Mouse (Mus musculus): ENCODE results near the gene Ano8.
"Not testable (repeated sequence)": the region's sequence is repeated elsewhere in the genome, so short reads cannot be mapped to it uniquely, and the experiment has no call there.

Gene Ano8

DNA sequence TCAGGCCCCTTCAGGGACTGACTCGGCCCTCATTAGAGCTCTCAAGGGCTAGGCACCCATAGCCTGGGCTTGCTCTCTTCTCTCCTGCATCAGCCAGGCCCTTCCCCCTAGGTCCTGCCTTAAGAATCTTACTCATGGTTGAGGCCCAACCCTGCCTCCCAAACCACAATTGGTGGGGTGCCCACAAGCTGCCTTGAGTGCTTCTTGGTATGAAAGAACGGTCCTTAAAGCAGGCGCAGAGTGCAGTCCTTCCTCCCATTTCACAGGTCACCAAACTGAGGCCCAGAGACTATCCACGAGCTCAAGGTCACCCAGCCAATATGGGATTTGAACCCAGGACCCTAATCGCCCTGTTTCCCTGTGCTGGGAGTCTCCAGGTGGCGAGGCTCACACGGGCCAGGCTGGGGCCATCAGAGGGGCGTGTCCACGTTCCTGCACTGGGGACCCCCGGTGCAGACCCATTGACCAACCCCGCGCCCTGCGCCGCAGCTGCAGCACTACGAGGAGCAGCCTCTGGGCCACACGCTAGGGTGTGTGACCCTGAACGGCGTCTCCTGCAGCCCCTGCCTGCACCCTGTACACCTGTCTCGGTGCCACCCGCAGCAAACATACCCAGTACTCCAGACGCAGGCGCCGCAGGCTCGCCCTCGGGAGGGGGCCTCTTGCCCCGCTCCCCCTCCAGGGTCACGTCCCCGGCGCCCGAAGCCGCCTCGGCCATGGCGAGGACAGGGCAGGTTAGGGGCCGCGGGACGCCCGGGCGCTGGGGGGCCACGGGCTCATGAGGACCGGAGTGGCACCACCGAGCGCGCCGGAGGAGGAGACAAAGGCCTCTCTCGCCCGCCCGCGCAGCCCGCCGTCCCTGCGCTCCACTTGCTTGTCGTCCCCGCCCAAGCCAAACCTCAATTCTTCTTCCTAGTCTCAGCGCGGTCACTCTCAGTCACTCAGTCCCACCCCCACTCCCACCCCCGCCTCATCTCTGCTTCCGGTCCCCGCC, at the start of gene Ano8:
Gene Ano8 (minus strand): TSS at position 822 of the 994 bp plus-strand sequence.
- DNase-seq (ENCODE audit: low spot score in 2 of 2), result peak; percentile 73 to 84

DNA sequence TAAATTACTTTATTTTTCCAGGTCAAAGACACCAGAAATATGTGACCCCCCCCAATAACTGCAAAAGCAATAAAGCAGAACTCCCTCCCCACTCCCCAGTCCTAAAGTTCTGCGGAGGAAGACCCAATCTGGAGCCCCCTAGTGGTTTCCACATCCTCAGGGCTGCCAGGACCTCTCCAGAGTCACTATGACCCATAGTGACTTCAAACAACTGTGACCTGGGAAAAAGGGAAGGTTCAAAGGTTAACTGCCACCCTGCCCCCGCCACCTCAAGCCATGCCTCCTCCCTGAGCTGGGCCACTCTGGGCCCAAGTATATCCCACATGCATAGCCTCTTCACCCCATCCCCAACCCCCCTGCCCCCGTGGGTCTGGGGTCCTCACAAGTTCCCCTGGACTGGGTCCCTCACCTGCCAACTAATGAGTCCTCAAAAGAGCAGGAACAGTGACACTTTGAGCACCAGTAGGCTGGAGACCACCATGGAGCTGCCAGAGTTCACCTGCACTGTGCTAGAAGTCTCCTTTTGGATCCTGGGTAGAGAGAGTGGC, 48.6 kb upstream of the Ano8 start:
- DNase-seq (ENCODE audit: low spot score in 2 of 2), result no peak

DNA sequence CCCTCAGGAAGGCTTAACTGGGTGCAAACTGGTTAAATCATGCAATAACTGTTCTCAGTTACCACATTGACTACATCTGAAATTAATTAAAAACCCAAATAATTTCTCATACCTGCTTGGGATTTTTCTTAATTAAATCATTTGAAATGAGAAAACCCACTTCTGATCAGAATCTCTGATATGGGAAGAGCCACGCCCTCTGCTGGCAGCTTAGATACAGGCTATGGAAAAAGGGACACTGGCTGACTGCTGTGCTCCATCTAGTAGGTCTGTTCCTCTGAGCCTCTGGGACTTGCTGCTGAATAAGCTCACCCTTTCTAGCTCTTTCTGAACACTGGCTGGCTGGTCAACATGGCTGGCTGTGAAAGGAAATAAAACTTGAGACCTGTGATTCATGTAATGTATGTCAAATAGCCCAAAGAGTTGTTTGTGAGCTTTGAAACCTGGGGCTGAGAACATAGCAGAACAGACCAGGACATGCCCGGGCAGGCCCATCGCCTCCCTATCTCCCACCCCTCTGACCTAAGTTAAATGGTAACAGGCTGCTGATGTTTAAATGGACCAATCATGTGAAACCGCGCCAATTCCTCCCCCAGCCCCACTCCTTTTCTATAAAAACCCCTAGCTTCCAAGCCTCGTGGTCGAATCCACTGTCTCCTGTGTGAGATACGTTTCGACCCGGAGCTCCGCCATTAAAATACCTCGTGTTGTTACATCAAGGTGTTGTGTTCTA, 45.1 kb upstream of the Ano8 start:
- not testable (repeated sequence) for DNase-seq (ENCODE audit: low spot score in 2 of 2)

DNA sequence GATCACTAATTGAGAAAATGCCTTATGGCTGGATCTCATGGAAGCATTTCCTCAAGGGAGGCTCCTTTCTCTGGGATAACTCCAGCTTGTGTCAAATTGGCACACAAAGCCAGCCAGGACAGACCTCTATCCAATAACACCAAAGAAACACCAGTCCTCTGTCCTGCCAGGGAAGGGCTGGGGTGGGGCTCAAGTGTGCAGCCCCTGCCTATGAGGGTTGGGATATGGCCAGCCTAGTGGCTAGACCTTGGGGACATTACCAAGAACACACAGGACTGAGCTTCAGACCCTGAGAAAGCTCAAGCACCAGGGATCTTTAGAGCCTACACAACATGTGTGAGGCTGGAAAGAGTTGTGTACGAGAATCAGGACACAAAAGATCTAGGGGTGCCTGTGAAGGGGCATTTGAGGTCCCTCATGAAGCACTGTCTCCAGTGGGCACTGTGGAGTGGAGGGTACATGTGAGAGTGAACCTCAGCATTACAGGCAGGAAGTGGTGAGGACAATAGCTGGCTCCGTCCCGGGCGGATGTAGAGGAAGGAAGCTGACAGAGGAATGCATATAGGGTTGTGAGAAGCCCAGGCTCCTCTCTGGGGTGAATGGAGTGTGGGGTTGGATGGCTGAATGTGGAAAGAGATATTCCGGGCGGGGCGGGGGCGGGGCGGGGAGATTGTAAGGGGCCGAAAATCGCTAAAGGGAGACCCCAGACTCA, 42.8 kb upstream of the Ano8 start:
- no peak for DNase-seq (ENCODE audit: low spot score in 2 of 2)

DNA sequence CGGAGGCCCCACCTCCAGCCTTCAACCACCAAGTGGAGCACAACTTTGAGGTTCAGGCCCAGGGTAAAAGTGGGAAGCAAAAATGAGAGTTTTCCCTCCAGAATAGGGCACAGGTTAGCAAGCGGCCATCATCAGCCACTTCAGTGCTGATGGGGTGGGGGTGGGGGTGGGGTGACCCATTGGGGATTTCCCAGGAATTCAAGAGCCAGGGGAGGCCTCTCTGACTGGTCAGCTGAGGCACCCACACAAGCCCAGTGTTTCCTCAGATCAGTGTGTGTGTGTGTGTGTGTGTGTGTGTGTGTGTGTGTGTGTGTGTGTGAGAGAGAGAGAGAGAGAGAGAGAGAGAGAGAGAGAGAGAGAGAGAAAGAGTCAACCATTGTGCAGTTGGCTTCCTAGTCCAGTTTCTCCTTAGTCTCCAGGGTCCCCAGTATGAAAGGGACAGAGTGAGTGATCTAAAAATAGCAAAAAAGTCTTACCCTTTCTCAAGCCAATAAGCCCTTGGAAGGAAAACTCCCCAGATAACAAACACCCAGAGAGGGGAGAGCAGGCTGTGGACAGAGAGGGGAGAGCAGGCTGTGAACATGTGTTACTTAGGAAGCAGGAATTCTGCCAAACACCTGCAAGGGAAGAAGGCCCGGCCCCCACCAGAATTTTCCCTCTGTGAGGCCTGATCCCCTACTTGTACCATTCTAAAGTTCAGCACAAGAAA, 41.6 kb upstream of the Ano8 start:
- no peak for DNase-seq (ENCODE audit: low spot score in 2 of 2)

DNA sequence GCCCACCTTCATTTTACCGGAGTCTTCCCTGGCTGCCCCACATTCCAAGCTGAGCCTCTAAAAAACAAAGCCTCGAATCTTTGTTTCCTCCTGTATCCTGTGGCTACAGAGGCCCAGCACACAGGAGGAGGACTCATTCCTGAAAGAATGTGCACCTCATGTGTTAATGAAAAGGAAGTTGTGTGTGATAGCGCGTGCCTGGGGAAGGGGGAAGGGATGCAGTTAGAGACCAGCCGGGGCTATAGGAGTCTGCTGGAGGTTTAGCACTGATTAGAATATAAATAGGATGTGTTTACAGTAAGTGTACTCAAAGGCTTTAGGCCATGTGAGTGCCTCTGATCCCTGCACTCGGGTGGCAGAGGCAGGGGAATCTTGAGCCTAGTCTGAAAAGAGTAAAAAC, 40.5 kb upstream of the Ano8 start:
- DNase-seq (ENCODE audit: low spot score in 2 of 2), result no peak

DNA sequence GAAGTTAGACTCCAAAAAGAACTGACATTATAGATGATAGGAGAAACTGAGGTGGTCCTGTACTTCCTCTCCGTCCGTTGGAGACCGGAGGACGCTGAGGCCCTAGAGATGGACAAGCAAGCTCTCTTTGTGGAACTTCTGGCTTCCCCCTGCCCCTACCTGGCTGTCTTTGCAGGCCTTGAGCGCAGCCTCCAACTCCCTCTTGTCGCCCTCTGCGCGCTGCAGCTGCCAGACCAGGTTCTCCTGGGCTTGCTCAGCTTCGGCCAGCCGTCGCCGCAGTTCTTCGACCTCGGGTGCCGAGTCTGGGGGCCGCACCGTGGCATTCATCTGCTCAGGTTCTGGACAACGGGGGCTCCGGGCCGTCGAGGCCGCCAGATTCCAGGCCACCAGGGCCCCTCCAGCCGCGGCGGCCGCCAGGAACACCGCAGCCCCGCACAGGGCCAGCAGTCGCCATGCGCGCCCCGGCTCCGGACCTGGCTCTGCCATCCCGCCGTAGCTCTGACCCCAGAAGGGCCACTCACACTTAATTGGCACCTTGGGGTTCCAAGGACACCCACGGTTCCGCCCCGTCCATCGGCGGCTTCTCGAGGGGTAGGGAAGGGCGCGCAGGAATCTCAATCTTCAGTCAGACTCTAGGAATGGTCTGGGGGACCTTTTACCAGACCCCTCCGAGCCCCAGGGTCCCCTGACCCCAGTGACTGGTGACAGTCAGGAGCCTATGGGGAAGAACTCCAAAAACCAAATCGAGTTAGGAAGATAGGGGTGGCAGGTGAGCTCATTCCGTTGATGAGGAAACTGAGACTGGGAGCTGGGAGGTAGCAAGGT, 39.7 kb upstream of the Ano8 start, which contains the start of gene Ccdc194:
Gene Ccdc194 (minus strand): TSS at position 486 of the 825 bp plus-strand sequence.
- no peak for DNase-seq (ENCODE audit: low spot score in 2 of 2)

DNA sequence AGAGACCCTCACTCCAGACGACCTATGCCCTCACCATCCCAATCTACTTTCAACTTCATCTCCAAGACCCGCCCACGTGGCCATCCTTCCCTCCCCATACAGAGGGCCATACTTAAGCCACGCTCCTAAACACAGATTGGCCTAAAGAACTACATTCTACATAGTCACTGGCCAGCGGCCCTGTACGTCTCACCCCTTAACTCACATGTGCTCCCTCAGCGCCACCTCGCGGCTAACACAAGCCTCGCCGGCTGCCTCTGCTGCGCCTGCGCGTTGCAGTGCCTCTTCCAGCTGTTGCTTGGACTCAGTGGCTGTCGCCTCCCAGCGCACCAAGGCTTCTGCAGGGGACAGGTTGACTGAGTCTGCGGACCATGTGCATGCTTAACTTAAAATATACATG, 35.9 kb upstream of the Ano8 start:
- DNase-seq (ENCODE audit: low spot score in 2 of 2), result peak; percentile 92 to 94

DNA sequence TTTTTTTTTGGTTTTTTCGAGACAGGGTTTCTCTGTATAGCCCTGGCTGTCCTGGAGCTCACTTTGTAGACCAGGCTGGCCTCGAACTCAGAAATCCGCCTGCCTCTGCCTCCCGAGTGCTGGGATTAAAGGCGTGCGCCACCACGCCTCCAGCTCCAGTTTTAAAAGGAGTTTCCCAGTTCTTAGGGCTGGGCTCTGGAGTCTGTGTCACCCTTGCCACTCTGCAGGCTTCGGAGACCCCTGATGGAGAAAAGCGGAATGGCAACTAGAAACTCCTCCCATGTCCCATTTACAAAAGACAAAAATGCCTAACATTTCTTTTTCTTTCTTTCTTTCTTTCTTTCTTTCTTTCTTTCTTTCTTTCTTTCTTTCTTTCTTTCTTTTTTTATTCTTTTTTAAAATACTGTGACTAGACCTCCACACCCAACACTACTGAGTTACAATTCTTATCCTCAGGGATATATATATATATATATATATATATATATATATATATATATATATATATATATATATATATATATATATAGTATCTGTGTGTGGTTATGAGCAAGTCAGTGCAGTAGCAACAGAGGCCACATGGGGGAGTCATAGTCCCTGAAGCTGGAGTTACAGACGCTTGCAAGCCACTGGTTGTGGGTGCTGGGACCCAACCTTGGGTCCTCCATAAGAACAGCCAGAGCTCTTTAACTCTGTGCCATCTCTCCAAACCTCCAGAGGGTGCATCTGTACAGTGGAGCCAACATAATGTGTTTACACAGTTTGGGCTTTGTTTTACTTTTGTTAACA, 33.5 kb upstream of the Ano8 start:
- peak in 1 of 2 experiments; percentile 52 for DNase-seq (ENCODE audit: low spot score in 2 of 2)

DNA sequence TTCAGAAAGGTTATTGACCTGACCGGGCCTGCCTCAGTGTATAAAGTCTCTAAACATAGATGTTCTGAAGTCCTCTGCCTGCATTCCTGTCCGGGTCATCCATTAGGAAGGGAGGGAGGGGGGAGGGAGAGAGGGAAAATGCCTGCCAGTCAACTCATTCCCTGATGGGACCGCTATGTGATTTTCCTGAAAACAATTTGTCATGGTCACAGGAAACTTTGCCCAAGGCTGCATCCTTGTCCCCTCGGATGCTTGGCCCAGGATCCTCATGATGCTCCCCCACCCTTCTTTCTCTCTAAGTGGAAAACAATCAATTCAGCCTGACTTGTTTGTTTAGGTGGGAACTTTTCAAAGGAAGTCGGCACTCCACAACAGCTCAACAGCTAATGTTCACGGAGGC, 31.0 kb upstream of the Ano8 start:
- no peak for DNase-seq (ENCODE audit: low spot score in 2 of 2)

DNA sequence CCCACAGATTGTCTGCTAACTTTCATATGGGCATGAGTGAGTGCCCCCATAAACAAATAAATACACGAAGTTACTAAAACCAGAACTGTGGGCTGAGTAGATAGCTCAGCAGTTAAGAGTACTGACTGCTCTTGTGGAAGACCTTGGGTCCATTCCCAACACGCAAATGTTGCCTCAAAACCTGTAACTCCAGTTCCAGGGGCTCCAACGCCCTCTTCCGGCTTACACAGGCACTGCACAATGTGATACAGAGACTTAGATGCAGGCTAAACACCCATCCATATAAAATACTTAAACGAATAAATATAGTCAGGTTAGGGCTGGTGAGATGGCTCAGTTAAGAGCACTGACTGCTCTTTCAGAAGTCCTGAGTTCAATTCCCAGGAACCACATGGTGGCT, 29.3 kb upstream of the Ano8 start:
- no peak for DNase-seq (ENCODE audit: low spot score in 2 of 2)

DNA sequence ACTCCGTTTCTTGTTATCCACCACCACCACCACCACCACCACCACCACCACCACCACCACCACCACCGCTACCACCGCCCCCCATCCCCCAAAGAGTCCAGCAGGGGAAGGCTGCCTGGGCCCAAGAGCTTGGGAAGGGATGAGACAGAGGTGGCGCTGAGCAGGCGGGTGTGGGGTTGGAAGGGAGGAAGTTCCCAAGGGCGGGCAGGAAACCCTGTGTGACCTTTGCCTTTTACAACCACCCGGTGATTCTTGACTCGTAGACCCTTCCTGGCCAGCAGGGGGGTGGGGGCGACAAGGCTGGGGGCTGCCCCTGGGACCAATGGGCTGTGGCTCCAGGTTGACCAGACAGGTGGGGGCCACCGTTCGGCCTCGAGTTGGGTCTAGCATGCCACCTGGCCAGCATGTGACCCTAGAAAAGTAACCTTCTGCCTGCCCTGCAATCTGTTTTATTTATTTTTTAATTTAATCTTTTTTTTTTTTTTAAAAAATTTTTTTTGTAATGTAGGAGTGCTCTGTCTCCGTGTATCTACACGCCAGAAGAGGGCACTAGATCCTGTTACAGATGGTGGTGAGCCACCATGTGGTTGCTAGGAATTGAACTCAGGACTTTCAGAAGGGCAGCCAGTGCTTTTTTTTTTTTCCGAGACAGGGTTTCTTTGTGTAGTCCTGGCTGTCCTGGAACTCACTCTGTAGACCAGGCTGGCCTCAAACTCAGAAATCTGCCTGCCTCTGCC, 27.4 kb upstream of the Ano8 start:
- DNase-seq (ENCODE audit: low spot score in 2 of 2), result no peak

DNA sequence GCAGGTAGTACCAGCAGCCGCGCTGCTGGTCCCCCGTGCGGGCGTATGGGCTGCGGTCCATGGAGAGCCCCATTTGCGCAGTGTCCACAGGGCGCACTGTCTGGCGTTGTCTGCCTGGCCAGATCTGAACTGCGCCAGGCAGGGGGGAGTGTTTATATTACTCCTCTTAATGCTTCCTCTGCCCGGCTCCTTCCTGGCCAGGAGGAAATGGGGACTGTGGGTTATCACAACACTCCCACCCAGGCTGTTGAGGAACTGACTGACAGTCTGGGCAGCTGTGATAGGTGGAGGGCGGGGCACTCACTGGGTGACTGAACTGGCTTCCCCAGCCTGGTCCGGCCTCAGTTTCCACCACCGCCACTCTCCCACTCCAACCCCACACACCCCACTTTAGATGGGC, 25.9 kb upstream of the Ano8 start, which contains the start of gene Plvap:
Gene Plvap (minus strand): TSS at position 109 of the 400 bp plus-strand sequence.
- no peak for DNase-seq (ENCODE audit: low spot score in 2 of 2)

DNA sequence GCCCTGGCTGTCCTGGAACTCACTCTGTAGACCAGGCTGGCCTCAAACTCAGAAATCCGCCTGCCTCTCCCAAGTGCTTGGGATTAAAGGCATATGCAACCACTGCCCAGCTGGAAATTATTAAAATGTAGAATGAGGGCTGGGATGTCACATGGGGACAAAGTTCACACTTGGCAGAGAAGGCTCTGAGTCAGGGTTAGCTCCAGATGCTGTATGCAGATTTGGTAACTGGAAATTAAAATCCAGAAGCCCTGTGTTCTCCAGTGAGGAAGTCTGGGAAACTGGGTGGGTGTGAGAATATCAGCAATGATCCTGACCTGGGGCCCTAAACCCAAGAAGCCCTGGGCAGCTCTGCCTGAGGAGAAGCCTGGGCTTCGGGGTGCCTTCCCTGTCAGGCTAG, 23.6 kb upstream of the Ano8 start:
- no peak for DNase-seq (ENCODE audit: low spot score in 2 of 2)

DNA sequence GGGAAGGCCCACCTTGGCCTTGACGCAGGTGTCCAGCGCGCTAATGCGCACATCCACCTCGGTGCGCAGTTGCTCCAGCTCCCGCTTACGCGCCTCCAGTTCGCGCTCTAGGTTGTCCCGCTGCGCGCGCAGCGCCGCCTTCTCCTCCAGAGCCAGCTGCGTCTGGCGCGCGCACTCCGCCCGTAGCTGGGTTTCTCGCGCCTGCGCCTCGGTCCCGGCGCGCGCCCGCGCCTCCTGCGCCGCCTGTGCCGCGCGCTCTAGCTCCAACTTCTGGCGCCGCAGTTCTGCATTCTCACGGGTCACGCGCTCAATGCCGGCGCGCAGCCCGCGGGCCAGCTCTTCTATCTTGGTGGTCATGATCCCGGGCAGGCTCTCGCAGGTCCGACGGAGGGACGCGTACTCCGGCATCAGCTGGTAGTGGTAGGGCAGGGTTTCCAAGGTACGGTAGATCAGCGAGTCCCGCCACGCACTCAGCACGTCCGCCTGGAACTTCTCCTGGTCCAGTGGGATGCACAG, 21.9 kb upstream of the Ano8 start:
- peak in 1 of 2 experiments; percentile 68 for DNase-seq (ENCODE audit: low spot score in 2 of 2)

DNA sequence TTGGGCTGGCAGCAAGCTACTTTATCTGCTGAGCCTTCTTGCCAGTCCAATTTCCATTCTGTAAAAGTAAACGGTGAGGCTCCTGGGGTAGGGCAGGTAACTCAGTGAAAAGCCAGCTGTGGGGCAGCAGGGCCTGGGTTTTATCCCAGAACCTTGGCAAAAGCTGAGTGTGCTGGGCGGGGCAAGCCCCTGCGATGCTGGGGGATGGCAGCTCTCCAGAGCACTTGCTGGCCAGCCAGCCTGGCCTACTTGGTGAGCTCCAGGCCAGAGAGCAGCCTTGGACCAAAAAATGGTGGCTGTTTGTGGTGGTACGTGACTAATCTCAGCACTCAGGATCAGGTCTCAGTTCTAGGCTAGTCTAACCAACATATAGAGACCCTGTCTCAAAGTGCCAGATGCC, 20.2 kb upstream of the Ano8 start:
- no peak for DNase-seq (ENCODE audit: low spot score in 2 of 2)

DNA sequence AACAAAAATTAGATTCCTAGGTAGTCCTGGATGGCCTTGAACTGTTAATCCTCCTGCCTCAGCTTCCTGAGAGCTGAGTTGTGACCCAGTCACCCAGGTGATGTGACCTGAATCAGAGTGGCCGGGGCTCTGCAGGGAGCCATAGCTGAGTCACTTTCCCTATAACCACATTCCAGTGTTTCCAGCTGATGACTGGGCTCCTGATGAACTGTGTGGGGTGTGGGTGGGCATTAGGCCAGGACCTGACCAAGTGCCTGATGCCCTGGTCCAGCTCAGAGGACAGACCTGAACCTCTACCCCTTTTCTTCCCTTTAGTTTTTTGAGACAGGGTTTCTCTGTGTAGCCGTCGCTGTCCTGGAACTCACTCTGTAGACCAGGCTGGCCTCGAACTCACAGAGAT, 19.6 kb upstream of the Ano8 start:
- no peak for DNase-seq (ENCODE audit: low spot score in 2 of 2)

DNA sequence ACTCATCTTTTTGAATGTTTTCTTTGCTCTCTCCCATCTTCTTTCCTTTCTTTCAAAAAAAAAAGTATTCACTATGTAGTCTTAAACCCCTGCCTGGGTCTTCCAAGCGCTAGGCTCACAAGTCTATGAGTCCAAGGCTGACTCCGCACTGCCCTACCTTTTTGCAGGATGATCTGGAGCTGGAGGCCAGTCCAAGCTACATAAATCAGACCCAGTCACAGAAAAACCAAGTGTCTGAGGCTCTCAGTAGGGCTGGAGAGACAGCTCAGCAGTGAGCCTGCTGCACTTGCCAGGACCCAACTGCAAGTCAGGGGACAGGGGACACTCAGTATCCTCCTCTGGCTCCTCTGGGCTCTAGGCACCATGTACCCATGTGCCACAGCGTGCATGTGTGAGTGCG, 18.6 kb upstream of the Ano8 start:
- DNase-seq (ENCODE audit: low spot score in 2 of 2), result no peak
